9 mouse cellular contexts compared by ENCODE assay signal in genomic region chr10:84754851-84755785, GRCm38 (mm10). TPM values are rescaled to one million over a fixed set of nuclear protein-coding genes. Genes with fewer than 3 reads are reported as not detected.
DNase-seq lines count a peak whose midpoint lies in the region; ATAC-seq and TF ChIP-seq lines count a peak whose summit lies in the region.
"Had no signal": no experiment of that assay in that cellular context is flagged by ENCODE, and none has a peak within 500 bp of the region (broad histone marks: within the 10 kb centered on the region; RNA-seq: fewer than 3 reads in every experiment).

No protein-coding gene starts in this region.

- 2% methylated on average over 65 of the region's 66 CpGs for WGBS in kidney, adult 2 months
- under 1% methylated on average over 66 of the region's 66 CpGs for WGBS in forebrain, embryonic 14.5 days
- 1% methylated on average over 52 of the region's 66 CpGs for WGBS in midbrain, postnatal 0 days

- no peak for TF ChIP-seq POLR2A in kidney, adult 2 months (IDR thresholded peaks at IDR 0.05; ENCODE audit: low read depth, low read length)

- TF ChIP-seq CTCF in kidney, adult 2 months (conservative IDR thresholded peaks at IDR 0.05; ENCODE audit: insufficient read depth, insufficient read length, low read depth, low read length) = no peak
- TF ChIP-seq CTCF in midbrain, postnatal 0 days (IDR thresholded peaks at IDR 0.05) = no peak

- H3K4me3 ChIP-seq in kidney, adult 2 months (ENCODE audit: insufficient read depth, low read depth, low read length) = peak overlapping the region; percentile 28; the same call in 1 of the 2 replicates
- peak overlapping the region; percentile 43 for H3K4me3 ChIP-seq in forebrain, embryonic 14.5 days (ENCODE audit: low read depth, low read length)
- H3K4me3 ChIP-seq in midbrain, postnatal 0 days (ENCODE audit: low read depth, low read length) = peak overlapping the region; percentile 39

- H3K4me1 ChIP-seq in kidney, adult 2 months (ENCODE audit: control insufficient read depth, insufficient read depth, low read length) = peaks cover 2% of the 10 kb centered on the region; the same call in 1 of the 2 replicates
- H3K4me1 ChIP-seq in forebrain, embryonic 14.5 days (ENCODE audit: control insufficient read depth, insufficient read depth, low read length) = peaks cover 21% of the 10 kb centered on the region
- no peaks in the 10 kb centered on the region for H3K4me1 ChIP-seq in midbrain, postnatal 0 days (ENCODE audit: insufficient read depth, low read length)

- no peak overlapping the region for H3K27ac ChIP-seq in kidney, adult 2 months (ENCODE audit: insufficient read depth, low read depth, low read length)
- H3K27ac ChIP-seq in forebrain, embryonic 14.5 days (ENCODE audit: low read depth, low read length) = peak overlapping the region; percentile 89
- H3K27ac ChIP-seq in midbrain, postnatal 0 days (ENCODE audit: low read depth, low read length) = peak overlapping the region; percentile 70

- peak overlapping the region; percentile 89 for H3K4me2 ChIP-seq in forebrain, embryonic 14.5 days (ENCODE audit: low read length)
- peak overlapping the region; percentile 63 for H3K4me2 ChIP-seq in midbrain, postnatal 0 days (ENCODE audit: low read depth, low read length, poor library complexity, severe bottlenecking)

- intact Hi-C loops in left cerebral cortex, postnatal 36 days (cut with DNase I) = no loop called here

- ATAC-seq in forebrain, embryonic 14.5 days = peak; percentile 63
- peak; percentile 60 for ATAC-seq in midbrain, postnatal 0 days (ENCODE audit: low FRiP score)
- ATAC-seq: Patski had no signal

- DNase-seq in kidney, adult 2 months = no peak
- DNase-seq in kidney, adult 8-10 months = no peak
- peak; percentile 58 for DNase-seq in adrenal gland, postnatal 14 days
- DNase-seq in forebrain, embryonic 14.5 days (ENCODE audit: low spot score) = peak; percentile 75
- DNase-seq in kidney, postnatal 4 days = peak; percentile 65 to 75
- peak; percentile 66 for DNase-seq in midbrain, postnatal 0 days (ENCODE audit: low spot score)
- no peak for DNase-seq in left cerebral cortex, postnatal 36 days (ENCODE audit: low spot score in 2 of 2)
- DNase-seq in T-cell, adult 2 months (ENCODE audit: low spot score) = no peak

- peaks cover 12% of the 10 kb centered on the region for H3K27me3 ChIP-seq in kidney, adult 2 months (replicated peaks; ENCODE audit: control insufficient read depth, insufficient read depth, low read length)
- H3K27me3 ChIP-seq in forebrain, embryonic 14.5 days (replicated peaks; ENCODE audit: control insufficient read depth, insufficient read depth, low read length) = peaks cover 29% of the 10 kb centered on the region
- H3K27me3 ChIP-seq in midbrain, postnatal 0 days (ENCODE audit: insufficient read depth, low read length) = peaks cover 30% of the 10 kb centered on the region

- peak overlapping the region; percentile 55 for H3K9ac ChIP-seq in forebrain, embryonic 14.5 days (ENCODE audit: low read length)
- H3K9ac ChIP-seq in midbrain, postnatal 0 days (replicated peaks; ENCODE audit: low read length, poor library complexity, severe bottlenecking) = peak overlapping the region; percentile 48

- no peaks in the 10 kb centered on the region for H3K9me3 ChIP-seq in forebrain, embryonic 14.5 days (replicated peaks; ENCODE audit: control insufficient read depth, low read length)
- H3K9me3 ChIP-seq in midbrain, postnatal 0 days (ENCODE audit: low read length) = no peaks in the 10 kb centered on the region

- no peaks in the 10 kb centered on the region for H3K36me3 ChIP-seq in kidney, adult 2 months (ENCODE audit: control insufficient read depth, insufficient read depth, low read length)
- H3K36me3 ChIP-seq in forebrain, embryonic 14.5 days (ENCODE audit: control insufficient read depth, insufficient read depth, low read length) = no peaks in the 10 kb centered on the region
- H3K36me3 ChIP-seq in midbrain, postnatal 0 days (ENCODE audit: insufficient read depth, low read length) = no peaks in the 10 kb centered on the region

RNA-seq across cellular contexts. Expression of gene Rfx4, which starts 0.7 kb away (rescaled TPM):
- 0.23 and 0.41 TPM in 2 replicates for polyA plus RNA-seq in kidney, adult 2 months (2012; rRNA removed)
- 0.63 and 1.1 TPM in 2 replicates for total RNA-seq in adrenal gland, postnatal 14 days (2021)
- polyA plus RNA-seq in forebrain, embryonic 14.5 days (2014; fragmentation: Nextera tagmentation; extraction: Ambion mirVana) = 8.1 and 9.5 TPM in 2 replicates
- 12.6 and 15.0 TPM in 2 replicates for total RNA-seq in midbrain, postnatal 0 days (2014; rRNA removed)
- 10.2 and 11.6 TPM in 2 replicates for polyA plus RNA-seq in midbrain, postnatal 0 days (2015; fragmentation: Nextera tagmentation; extraction: Ambion mirVana)
- total RNA-seq in left cerebral cortex, postnatal 36 days (2021) = 10 to 100 TPM in 1 of 2 experiments, 1 to 10 TPM in 1; 9.3 to 11.3 TPM

Comparison
In these comparisons a context has a peak if more than half of its experiments do, and no peak if none do; other contexts are left out.
1. DNase-seq: peak in adrenal gland, postnatal 14 days (single experiment), forebrain, embryonic 14.5 days (single experiment), kidney, postnatal 4 days (2 of 2) and midbrain, postnatal 0 days (single experiment); none in kidney, adult 2 months (single experiment), kidney, adult 8-10 months (0 of 2), left cerebral cortex, postnatal 36 days (0 of 2) and T-cell, adult 2 months (single experiment).
2. Peak in every context shown above with its lines, with median percentiles within 50 percentile points of each other: H3K4me3 ChIP-seq.